Mouse (Mus musculus): ENCODE data around the gene Fam19a4. TPM values are rescaled to one million over a fixed set of nuclear protein-coding genes. Genes with fewer than 3 reads are reported as not detected.

Fam19a4 gene
- polyA plus RNA-seq, 1 experiment, result 0.54 TPM

GRCm38 (mm10) chr6:97080016-97080415, 19.8 kb upstream of the Fam19a4 start:
- H3K4me1 ChIP-seq (ENCODE audit: control insufficient read depth, insufficient read depth, low read length), result no peaks in the 10 kb centered on the region
- H3K27ac ChIP-seq (ENCODE audit: insufficient read depth, low read length), result no peak overlapping the region
- H3K4me3 ChIP-seq (replicated peaks; ENCODE audit: insufficient read depth, low read depth, low read length), result no peak overlapping the region
- WGBS, result 68% methylated on average over 9 of the region's 9 CpGs
- TF ChIP-seq CTCF (IDR thresholded peaks at IDR 0.05; ENCODE audit: borderline replicate concordance, insufficient read depth, low read depth, low read length), result no peak
- TF ChIP-seq POLR2A (IDR thresholded peaks at IDR 0.05; ENCODE audit: borderline replicate concordance, insufficient read depth, low read length), result no peak
- no peaks in the 10 kb centered on the region for H3K27me3 ChIP-seq (ENCODE audit: control insufficient read depth, insufficient read depth, low read length)
- DNase-seq, result no peak

GRCm38 (mm10) chr6:97059599-97059998, 614 bp downstream of the Fam19a4 start:
- H3K27me3 ChIP-seq (ENCODE audit: control insufficient read depth, insufficient read depth, low read length), result no peaks in the 10 kb centered on the region; the same call in 1 of the 2 replicates
- DNase-seq, result no peak
- no peak overlapping the region for H3K27ac ChIP-seq (ENCODE audit: insufficient read depth, low read length)
- 5% methylated on average over 10 of the region's 10 CpGs for WGBS
- no peak overlapping the region for H3K4me3 ChIP-seq (replicated peaks; ENCODE audit: insufficient read depth, low read depth, low read length)
- H3K4me1 ChIP-seq (ENCODE audit: control insufficient read depth, insufficient read depth, low read length), result no peaks in the 10 kb centered on the region
- TF ChIP-seq POLR2A (IDR thresholded peaks at IDR 0.05; ENCODE audit: borderline replicate concordance, insufficient read depth, low read length), result no peak
- no peak for TF ChIP-seq CTCF (IDR thresholded peaks at IDR 0.05; ENCODE audit: borderline replicate concordance, insufficient read depth, low read depth, low read length)

DNA sequence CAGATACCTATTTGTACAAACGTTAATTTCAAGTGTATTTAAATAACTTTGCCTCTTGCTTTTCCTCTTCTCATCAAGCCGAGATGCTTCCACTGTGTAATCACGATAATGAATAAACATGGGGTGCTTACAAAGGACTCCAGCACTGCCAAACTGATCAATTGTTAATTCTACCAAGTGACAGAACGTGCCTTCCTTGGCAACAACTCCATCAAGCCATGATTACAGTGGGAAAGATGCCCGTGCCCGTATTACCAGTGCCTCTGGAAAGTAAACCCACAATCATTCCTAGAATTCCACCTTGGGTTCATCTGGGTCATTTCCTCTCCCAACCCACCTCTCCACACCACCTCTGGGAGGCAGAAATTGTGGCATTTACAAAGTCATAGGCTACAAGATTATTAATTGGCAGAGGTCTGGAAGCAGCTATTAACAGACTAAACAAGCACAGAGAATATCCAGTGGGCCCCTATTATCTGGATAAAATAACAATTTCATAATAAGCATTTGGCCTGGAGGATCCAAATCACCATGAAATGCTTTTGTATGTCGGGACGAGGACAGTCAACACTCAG, 7.9 kb downstream of the Fam19a4 start:
- no peak for TF ChIP-seq POLR2A (IDR thresholded peaks at IDR 0.05; ENCODE audit: borderline replicate concordance, insufficient read depth, low read length)
- no peak for TF ChIP-seq CTCF (IDR thresholded peaks at IDR 0.05; ENCODE audit: borderline replicate concordance, insufficient read depth, low read depth, low read length)
- no peak overlapping the region for H3K4me3 ChIP-seq (replicated peaks; ENCODE audit: insufficient read depth, low read depth, low read length)
- no peaks in the 10 kb centered on the region for H3K4me1 ChIP-seq (ENCODE audit: control insufficient read depth, insufficient read depth, low read length)
- no peak overlapping the region for H3K27ac ChIP-seq (ENCODE audit: insufficient read depth, low read length)
- no peak for DNase-seq
- H3K27me3 ChIP-seq (ENCODE audit: control insufficient read depth, insufficient read depth, low read length), result no peaks in the 10 kb centered on the region
- 20% methylated on average over 8 of the region's 8 CpGs for WGBS

- no peak for DNase-seq
- no peaks in the 10 kb centered on the region for H3K27me3 ChIP-seq (ENCODE audit: control insufficient read depth, insufficient read depth, low read length)
These were observed 11.8 kb downstream of the Fam19a4 start for GRCm38 (mm10) chr6:97048403-97048802.

DNA sequence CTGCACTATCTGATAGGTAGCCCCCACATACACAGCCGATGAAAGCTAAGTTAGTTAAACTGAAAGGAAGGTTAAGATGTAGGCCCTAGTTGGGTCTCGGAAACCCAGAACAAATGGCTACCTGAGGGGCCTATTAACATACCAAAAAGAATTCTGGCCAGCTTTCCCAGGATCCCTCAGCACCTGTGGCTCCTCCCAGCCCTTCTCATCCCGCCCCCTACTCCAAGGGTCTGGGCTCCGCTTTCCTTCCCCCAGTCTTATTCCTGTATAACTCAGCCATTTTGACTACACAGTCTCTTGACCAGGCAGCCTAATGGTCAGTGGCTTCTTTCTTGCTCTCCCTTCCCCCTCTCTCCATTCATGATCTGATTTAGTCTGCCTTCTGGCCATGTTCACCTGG, 13.7 kb downstream of the Fam19a4 start:
- Histone ChIP-seq H3K27ac (ENCODE audit: insufficient read depth, low read length) (no peak overlapping the region), H3K4me1 (ENCODE audit: control insufficient read depth, insufficient read depth, low read length) (no peaks in the 10 kb centered on the region), H3K27me3 (ENCODE audit: control insufficient read depth, insufficient read depth, low read length) (no peaks in the 10 kb centered on the region; the same call in 1 of the 2 replicates), H3K4me3 (replicated peaks; ENCODE audit: insufficient read depth, low read depth, low read length) (no peak overlapping the region)
- 89% methylated on average over 4 of the region's 4 CpGs for WGBS
- no peak for DNase-seq
- TF ChIP-seq CTCF (IDR thresholded peaks at IDR 0.05; ENCODE audit: borderline replicate concordance, insufficient read depth, low read depth, low read length), result no peak
- TF ChIP-seq POLR2A (IDR thresholded peaks at IDR 0.05; ENCODE audit: borderline replicate concordance, insufficient read depth, low read length), result no peak

More at GRCm38 (mm10) chr6:97048403-97048802, 11.8 kb downstream of the Fam19a4 start:
- H3K4me1 ChIP-seq (ENCODE audit: control insufficient read depth, insufficient read depth, low read length), result no peaks in the 10 kb centered on the region
- WGBS, result 20% methylated on average over 4 of the region's 4 CpGs
- no peak overlapping the region for H3K4me3 ChIP-seq (replicated peaks; ENCODE audit: insufficient read depth, low read depth, low read length)
- no peak overlapping the region for H3K27ac ChIP-seq (ENCODE audit: insufficient read depth, low read length)
- no peak for TF ChIP-seq CTCF (IDR thresholded peaks at IDR 0.05; ENCODE audit: borderline replicate concordance, insufficient read depth, low read depth, low read length)
- no peak for TF ChIP-seq POLR2A (IDR thresholded peaks at IDR 0.05; ENCODE audit: borderline replicate concordance, insufficient read depth, low read length)

- no peaks in the 10 kb centered on the region for H3K27me3 ChIP-seq (ENCODE audit: control insufficient read depth, insufficient read depth, low read length)
- no peak overlapping the region for H3K4me3 ChIP-seq (replicated peaks; ENCODE audit: insufficient read depth, low read depth, low read length)
- no peaks in the 10 kb centered on the region for H3K4me1 ChIP-seq (ENCODE audit: control insufficient read depth, insufficient read depth, low read length)
- WGBS, result 43% methylated on average over 5 of the region's 5 CpGs
- H3K27ac ChIP-seq (ENCODE audit: insufficient read depth, low read length), result no peak overlapping the region
- no peak for DNase-seq
- TF ChIP-seq POLR2A (IDR thresholded peaks at IDR 0.05; ENCODE audit: borderline replicate concordance, insufficient read depth, low read length) (no peak), CTCF (IDR thresholded peaks at IDR 0.05; ENCODE audit: borderline replicate concordance, insufficient read depth, low read depth, low read length) (no peak)
These were observed 33.0 kb downstream of the Fam19a4 start for GRCm38 (mm10) chr6:97027110-97027677.

DNA sequence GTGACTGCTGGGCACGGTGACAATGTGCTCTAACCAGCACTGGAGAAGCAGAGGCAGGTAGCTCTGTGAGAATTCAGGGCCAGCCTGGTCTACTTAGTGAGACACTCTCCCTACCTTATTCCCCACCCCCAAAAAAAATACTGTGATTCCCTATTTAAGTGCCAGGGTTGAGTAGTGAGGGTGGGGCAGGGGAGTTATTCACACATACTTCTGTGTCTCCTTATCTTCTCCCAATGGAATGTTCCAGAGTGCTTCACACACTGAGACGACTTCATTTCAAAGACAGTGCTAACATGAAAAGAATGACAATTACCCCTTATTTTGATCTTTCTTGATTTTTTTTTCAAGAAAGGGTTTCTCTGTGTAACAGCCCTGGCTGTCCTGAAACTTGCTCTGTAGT, 40.9 kb downstream of the Fam19a4 start:
- WGBS, result 75% methylated on average over 2 of the region's 2 CpGs
- DNase-seq, result no peak

GRCm38 (mm10) chr6:97016711-97017110, 43.5 kb downstream of the Fam19a4 start:
- no peak for DNase-seq
- TF ChIP-seq CTCF (IDR thresholded peaks at IDR 0.05; ENCODE audit: borderline replicate concordance, insufficient read depth, low read depth, low read length), result no peak
- TF ChIP-seq POLR2A (IDR thresholded peaks at IDR 0.05; ENCODE audit: borderline replicate concordance, insufficient read depth, low read length), result no peak
- no peak overlapping the region for H3K4me3 ChIP-seq (replicated peaks; ENCODE audit: insufficient read depth, low read depth, low read length)
- no peaks in the 10 kb centered on the region for H3K27me3 ChIP-seq (ENCODE audit: control insufficient read depth, insufficient read depth, low read length)
- no peaks in the 10 kb centered on the region for H3K4me1 ChIP-seq (ENCODE audit: control insufficient read depth, insufficient read depth, low read length)
- no peak overlapping the region for H3K27ac ChIP-seq (ENCODE audit: insufficient read depth, low read length)
- 84% methylated on average over 1 of the region's 1 CpGs for WGBS

More for the DNA sequence above, 40.9 kb downstream of the Fam19a4 start:
- Histone ChIP-seq H3K4me3 (replicated peaks; ENCODE audit: insufficient read depth, low read depth, low read length) (no peak overlapping the region), H3K27ac (ENCODE audit: insufficient read depth, low read length) (no peak overlapping the region), H3K4me1 (ENCODE audit: control insufficient read depth, insufficient read depth, low read length) (no peaks in the 10 kb centered on the region), H3K27me3 (ENCODE audit: control insufficient read depth, insufficient read depth, low read length) (no peaks in the 10 kb centered on the region)
- TF ChIP-seq POLR2A (IDR thresholded peaks at IDR 0.05; ENCODE audit: borderline replicate concordance, insufficient read depth, low read length) (no peak), CTCF (IDR thresholded peaks at IDR 0.05; ENCODE audit: borderline replicate concordance, insufficient read depth, low read depth, low read length) (no peak)

Measured in cerebellum, adult 2 months (tissue).